ENCODE assay signal across 9 mouse cellular contexts in genomic region chrX:95253517-95253916, GRCm38 (mm10). TPM values are rescaled to one million over a fixed set of nuclear protein-coding genes. Genes with fewer than 3 reads are reported as not detected.
A peak's percentile ranks its signal among the peaks of the same experiment; 100 is the strongest.
DNase-seq lines count a peak whose midpoint lies in the region; ATAC-seq and TF ChIP-seq lines count a peak whose summit lies in the region.
"Had no signal": no experiment of that assay in that cellular context is flagged by ENCODE, and none has a peak within 500 bp of the region (broad histone marks: within the 10 kb centered on the region; RNA-seq: fewer than 3 reads in every experiment).

No protein-coding gene starts in this region.

- DNase-seq in hindbrain, embryonic 10.5 days (ENCODE audit: low spot score): peak; percentile 27
- DNase-seq in 416B (ENCODE audit: low read depth) (peak; percentile 10), ES-CJ7 (ENCODE audit: low read depth, low spot score) (peak; percentile 74)
- DNase-seq in left cerebral cortex, postnatal 25 days (ENCODE audit: low spot score in 2 of 2): peak; percentile 2 to 4
- peak; percentile 0 for DNase-seq in splenic B cell, adult 2 months (ENCODE audit: low read depth, low spot score)

- H3K4me3 ChIP-seq in hindbrain, embryonic 10.5 days: no peak overlapping the region
- no peak overlapping the region for H3K4me3 ChIP-seq in hindbrain, embryonic 16.5 days (ENCODE audit: low read length)
- no peak overlapping the region for H3K4me3 ChIP-seq in cortical plate, adult 2 months (ENCODE audit: insufficient read depth, low read length)
- H3K4me3 ChIP-seq: midbrain, embryonic 12.5 days had no signal

- intact Hi-C loops in left cerebral cortex, postnatal 25 days (cut with DNase I): no loop called here

- 27% methylated on average over 13 of the region's 13 CpGs for WGBS in hindbrain, embryonic 10.5 days
- 27% methylated on average over 13 of the region's 13 CpGs for WGBS in hindbrain, embryonic 16.5 days

- H3K27me3 ChIP-seq in hindbrain, embryonic 10.5 days (ENCODE audit: insufficient read depth, poor library complexity, severe bottlenecking): no peaks in the 10 kb centered on the region
- H3K27me3 ChIP-seq in hindbrain, embryonic 16.5 days (replicated peaks; ENCODE audit: control insufficient read depth, insufficient read depth, low read length): no peaks in the 10 kb centered on the region
- H3K27me3 ChIP-seq in splenic B cell, adult 2 months (ENCODE audit: control insufficient read depth, insufficient read depth, low read length, poor library complexity, severe bottlenecking): no peaks in the 10 kb centered on the region
- H3K27me3 ChIP-seq: midbrain, embryonic 12.5 days had no signal

- TF ChIP-seq POLR2A in cortical plate, adult 2 months (IDR thresholded peaks at IDR 0.05; ENCODE audit: extremely low read depth, insufficient read depth, low read length): no peak

- H3K27ac ChIP-seq in hindbrain, embryonic 10.5 days: no peak overlapping the region
- no peak overlapping the region for H3K27ac ChIP-seq in hindbrain, embryonic 16.5 days (ENCODE audit: low read depth, low read length)
- H3K27ac ChIP-seq in cortical plate, adult 2 months (ENCODE audit: insufficient read depth, low read length): no peak overlapping the region
- H3K27ac ChIP-seq: midbrain, embryonic 12.5 days had no signal

- no peaks in the 10 kb centered on the region for H3K36me3 ChIP-seq in hindbrain, embryonic 10.5 days
- H3K36me3 ChIP-seq in hindbrain, embryonic 16.5 days (ENCODE audit: control insufficient read depth, insufficient read depth, low read length): no peaks in the 10 kb centered on the region
- H3K36me3 ChIP-seq in splenic B cell, adult 2 months (ENCODE audit: control insufficient read depth, insufficient read depth, low read length, poor library complexity, severe bottlenecking): no peaks in the 10 kb centered on the region
- H3K36me3 ChIP-seq: midbrain, embryonic 12.5 days had no signal

- no peak overlapping the region for H3K4me2 ChIP-seq in hindbrain, embryonic 16.5 days (ENCODE audit: low read length)
- H3K4me2 ChIP-seq: midbrain, embryonic 12.5 days had no signal

- H3K9me3 ChIP-seq in hindbrain, embryonic 10.5 days: no peaks in the 10 kb centered on the region
- H3K9me3 ChIP-seq in hindbrain, embryonic 16.5 days (ENCODE audit: control insufficient read depth, low read length): no peaks in the 10 kb centered on the region
- H3K9me3 ChIP-seq: midbrain, embryonic 12.5 days had no signal

- peak; percentile 22; the same call in 1 of the 2 replicates for TF ChIP-seq CTCF in cortical plate, adult 2 months (IDR thresholded peaks at IDR 0.05; ENCODE audit: extremely low read depth, insufficient read depth, low read length)

- H3K9ac ChIP-seq in hindbrain, embryonic 16.5 days (ENCODE audit: low read depth, low read length): no peak overlapping the region
- H3K9ac ChIP-seq: midbrain, embryonic 12.5 days had no signal

- H3K4me1 ChIP-seq in hindbrain, embryonic 10.5 days (replicated peaks): no peaks in the 10 kb centered on the region
- no peaks in the 10 kb centered on the region for H3K4me1 ChIP-seq in hindbrain, embryonic 16.5 days (ENCODE audit: control insufficient read depth, insufficient read depth, low read depth, low read length)
- H3K4me1 ChIP-seq in cortical plate, adult 2 months (ENCODE audit: control insufficient read depth, insufficient read depth, low read length): no peaks in the 10 kb centered on the region
- H3K4me1 ChIP-seq: midbrain, embryonic 12.5 days had no signal

- no peak for ATAC-seq in hindbrain, embryonic 16.5 days
- no peak for ATAC-seq in erythroblast, adult 5-6 weeks (replicated peaks; ENCODE audit: low FRiP score, poor library complexity, severe bottlenecking)

RNA-seq across cellular contexts. Expression of gene Arhgef9, which starts 56.9 kb away (rescaled TPM):
- polyA plus RNA-seq in hindbrain, embryonic 10.5 days (2016; fragmentation: Nextera tagmentation; extraction: Ambion mirVana): 11.8 and 14.3 TPM in 2 replicates
- polyA plus RNA-seq in hindbrain, embryonic 16.5 days (2015; fragmentation: Nextera tagmentation; extraction: Ambion mirVana): 47.7 and 48.0 TPM in 2 replicates
- polyA plus RNA-seq in cortical plate, adult 2 months (2012; rRNA removed): 161 and 169 TPM in 2 replicates
- 100 to 1,000 TPM; 299 to 320 TPM for total RNA-seq in left cerebral cortex, postnatal 25 days (2021)
- not detected in 2 replicates for total RNA-seq in erythroblast, adult 5-6 weeks (2015; ENCODE audit: low replicate concordance)
- total RNA-seq in erythroblast, adult 5-6 weeks (2017; ENCODE audit: low replicate concordance): not detected in 2 replicates

Comparison
In these comparisons a context has a peak if more than half of its experiments do, and no peak if none do; other contexts are left out.
1. DNase-seq: peak in every context shown above with its lines; median percentile 74 in ES-CJ7; 27 in hindbrain, embryonic 10.5 days; 10 in 416B; 3 in left cerebral cortex, postnatal 25 days; 0 in splenic B cell, adult 2 months.